Mouse (Mus musculus) stomach, adult 2 months (tissue): ENCODE results near the gene Acd. TPM values are rescaled to one million over a fixed set of nuclear protein-coding genes. Genes with fewer than 3 reads are reported as not detected.

Experiments used
- polyA plus RNA-seq: library from polyadenylated mRNA; depleted of rRNA; stranded (reverse); fragments of >200 nt; gene quantifications from 2 replicates; pipeline ENCODE4 v1.2.3, GENCODE M21; 2012; rRNA removed

Gene Acd
- 26.4 and 27.8 TPM in 2 replicates for polyA plus RNA-seq

GRCm38 (mm10) chr8:105700966-105701824 lies at the start of gene Acd, which contains the start of gene Pard6a:
Gene Acd (minus strand): TSS chr8:105701102.
Gene Pard6a (plus strand): TSS chr8:105701148.

GRCm38 (mm10) chr8:105707498-105708403 lies 6.8 kb upstream of the Acd start, which contains the start of the genes 4933405L10Rik and Enkd1:
Gene 4933405L10Rik (plus strand): TSS chr8:105707655.
Gene Enkd1 (minus strand): TSS chr8:105708210.

GRCm38 (mm10) chr8:105685796-105686308 lies 15.1 kb downstream of the Acd start, which contains the start of gene Carmil2:
Gene Carmil2 (plus strand): TSS chr8:105686274.

Other genes starting within 250 kb of the Acd start
- gene Tppp3, start 229.6 kb downstream of the Acd start, polyA plus RNA-seq = 112 and 143 TPM in 2 replicates
- 35.4 and 36.1 TPM in 2 replicates for gene Zdhhc1, start 204.2 kb downstream of the Acd start, polyA plus RNA-seq
- gene Hsd11b2, start 182.3 kb downstream of the Acd start, polyA plus RNA-seq = 3.3 and 3.7 TPM in 2 replicates
- gene Atp6v0d1, start 135.1 kb downstream of the Acd start, polyA plus RNA-seq = 44.6 and 47.3 TPM in 2 replicates
- gene Ripor1, start 95.8 kb downstream of the Acd start, polyA plus RNA-seq = 12.1 and 15.4 TPM in 2 replicates
- gene Ctcf, start 64.5 kb downstream of the Acd start, polyA plus RNA-seq = 3.0 and 5.4 TPM in 2 replicates
- 0.28 and 0.55 TPM in 2 replicates for gene Agrp, start 63.7 kb downstream of the Acd start, polyA plus RNA-seq
- 0.63 and 0.81 TPM in 2 replicates for gene Carmil2, start 14.8 kb downstream of the Acd start, polyA plus RNA-seq
- gene Pard6a, start within 50 bp of the Acd start, polyA plus RNA-seq = 11.7 and 17.9 TPM in 2 replicates
- gene 4933405L10Rik, start 6.6 kb upstream of the Acd start, polyA plus RNA-seq = 0.09 TPM in 1 of 2 replicates, not detected in the other
- 5.2 and 5.7 TPM in 2 replicates for gene Enkd1, start 7.1 kb upstream of the Acd start, polyA plus RNA-seq
- gene Gfod2, start 57.6 kb upstream of the Acd start, polyA plus RNA-seq = 5.3 and 5.6 TPM in 2 replicates
- 10.5 and 10.6 TPM in 2 replicates for gene Ranbp10, start 126.2 kb upstream of the Acd start, polyA plus RNA-seq
- gene Tsnaxip1, start 126.6 kb upstream of the Acd start, polyA plus RNA-seq = not detected in 2 replicates
- gene Cenpt, start 152.2 kb upstream of the Acd start, polyA plus RNA-seq = 6.6 and 6.7 TPM in 2 replicates
- 26.9 and 36.7 TPM in 2 replicates for gene Thap11, start 154.0 kb upstream of the Acd start, polyA plus RNA-seq
- gene Nutf2, start 159.5 kb upstream of the Acd start, polyA plus RNA-seq = 2.5 and 9.7 TPM in 2 replicates
- gene Edc4, start 179.8 kb upstream of the Acd start, polyA plus RNA-seq = 29.6 and 40.6 TPM in 2 replicates
- 1.5 and 2.0 TPM in 2 replicates for gene Nrn1l, start 192.5 kb upstream of the Acd start, polyA plus RNA-seq
- 13.3 and 13.9 TPM in 2 replicates for gene Pskh1, start 199.3 kb upstream of the Acd start, polyA plus RNA-seq
- gene Ctrl, start 232.8 kb upstream of the Acd start, polyA plus RNA-seq = 0.86 and 1.3 TPM in 2 replicates
- 56.1 and 73.9 TPM in 2 replicates for gene Psmb10, start 237.3 kb upstream of the Acd start, polyA plus RNA-seq
- gene Lcat, start 242.3 kb upstream of the Acd start, polyA plus RNA-seq = 1.1 and 1.5 TPM in 2 replicates